Mouse (Mus musculus) splenic B cell, adult 2 months (primary cell): Measurements from ENCODE around the gene Atp2a1.

Experiments used
- DNase-seq: peaks from one replicate; pipeline ENCODE4 v3.0.0-alpha.2; 2011; ENCODE audit warnings: low read depth, low spot score
- H3K27me3 ChIP-seq: 2 replicates; pipeline ENCODE4 v1.6.1; 2012; ENCODE audit warnings: mild to moderate bottlenecking, low read length, moderate library complexity, mixed read lengths; ENCODE audit not compliant: control insufficient read depth, poor library complexity, insufficient read depth, severe bottlenecking
- H3K36me3 ChIP-seq: 2 replicates; pipeline ENCODE4 v1.6.1; 2012; ENCODE audit warnings: mild to moderate bottlenecking, low read length, moderate library complexity, mixed read lengths; ENCODE audit not compliant: control insufficient read depth, poor library complexity, insufficient read depth, severe bottlenecking

Atp2a1 gene

DNA sequence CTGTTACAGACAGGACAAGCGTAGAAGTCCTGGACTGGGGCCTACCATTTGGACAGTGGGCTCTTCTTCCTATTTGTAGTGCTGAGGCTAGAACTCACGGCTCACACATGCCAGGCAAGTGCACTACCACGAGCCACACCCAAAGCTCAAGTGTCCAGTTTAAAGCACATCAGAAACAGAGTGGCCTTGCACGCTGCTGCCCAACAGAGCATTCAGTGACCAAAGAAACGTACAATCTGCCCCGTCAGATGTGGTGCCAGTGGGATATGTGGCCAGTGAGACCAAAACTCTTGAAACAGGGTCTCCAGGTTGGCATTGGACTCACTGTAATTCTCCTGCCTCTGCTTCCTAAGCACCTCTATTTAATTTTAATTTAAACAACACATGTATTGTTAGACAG lies 12.3 kb downstream of the Atp2a1 start:
- Histone ChIP-seq H3K27me3 (no peaks in the 10 kb centered on the region), H3K36me3 (peaks cover 2% of the 10 kb centered on the region; the same call in 1 of the 2 replicates)
- DNase-seq = no peak

DNA sequence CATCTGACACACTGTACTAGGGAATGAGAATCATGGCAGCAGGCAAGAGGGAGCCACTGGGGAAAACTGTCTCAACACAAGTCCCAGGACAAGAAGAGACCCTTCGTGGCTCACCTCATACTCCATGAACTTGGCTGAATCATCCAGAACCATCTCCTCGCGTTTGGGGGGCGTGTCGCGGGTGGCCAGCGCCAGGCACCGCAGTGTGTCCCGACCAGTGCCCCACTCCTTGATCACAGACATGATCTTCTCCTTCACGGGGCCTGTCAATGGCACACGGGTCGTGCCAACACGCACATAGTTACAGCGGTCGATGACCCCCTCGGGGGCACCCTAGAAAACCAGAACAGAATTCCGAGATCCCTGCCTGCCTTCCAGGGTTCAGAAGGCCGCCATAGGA lies 12.9 kb downstream of the Atp2a1 start:
- no peaks in the 10 kb centered on the region for H3K27me3 ChIP-seq
- H3K36me3 ChIP-seq = peaks cover 8% of the 10 kb centered on the region
- DNase-seq = no peak

DNA sequence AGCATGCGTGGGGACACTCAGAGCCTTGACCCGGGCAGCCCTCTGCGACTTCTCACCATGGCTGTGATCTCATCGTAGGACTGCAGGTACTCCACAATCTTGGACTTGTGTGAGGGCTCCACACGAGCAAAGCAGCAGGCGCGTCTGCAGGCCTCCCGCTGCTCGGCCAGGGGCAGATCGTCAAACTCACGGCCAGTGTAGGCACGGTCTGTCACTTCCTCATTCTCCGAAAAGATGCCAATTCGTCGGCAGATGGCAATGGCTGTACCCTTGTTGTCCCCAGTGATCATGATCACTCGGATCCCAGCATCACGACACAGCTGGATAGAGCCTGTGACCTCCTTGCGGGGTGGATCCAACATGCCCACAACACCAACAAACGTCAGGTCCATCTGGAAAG lies 14.4 kb downstream of the Atp2a1 start:
- Histone ChIP-seq H3K36me3 (peaks cover 13% of the 10 kb centered on the region), H3K27me3 (no peaks in the 10 kb centered on the region)
- no peak for DNase-seq

DNA sequence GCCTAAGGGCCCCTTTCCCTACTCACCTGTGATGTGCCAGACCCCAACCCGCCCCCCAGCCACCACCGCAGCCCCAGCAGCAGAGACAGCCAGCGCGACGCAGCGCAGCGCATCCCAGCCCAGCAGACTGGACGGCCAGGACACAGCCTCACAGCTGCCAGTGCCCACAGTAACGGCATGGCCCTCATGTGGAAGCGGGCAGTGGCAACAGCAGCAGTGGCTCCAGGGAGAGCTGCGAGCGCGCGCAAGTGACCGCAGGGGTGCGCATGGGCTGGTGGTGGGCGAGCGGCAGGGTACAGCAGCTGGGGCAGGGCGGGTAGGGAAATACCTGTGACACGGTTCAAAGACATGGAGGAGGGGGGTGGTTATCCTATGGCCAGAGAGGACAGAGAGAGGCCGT lies 16.7 kb downstream of the Atp2a1 start:
- peaks cover 18% of the 10 kb centered on the region for H3K36me3 ChIP-seq

DNA sequence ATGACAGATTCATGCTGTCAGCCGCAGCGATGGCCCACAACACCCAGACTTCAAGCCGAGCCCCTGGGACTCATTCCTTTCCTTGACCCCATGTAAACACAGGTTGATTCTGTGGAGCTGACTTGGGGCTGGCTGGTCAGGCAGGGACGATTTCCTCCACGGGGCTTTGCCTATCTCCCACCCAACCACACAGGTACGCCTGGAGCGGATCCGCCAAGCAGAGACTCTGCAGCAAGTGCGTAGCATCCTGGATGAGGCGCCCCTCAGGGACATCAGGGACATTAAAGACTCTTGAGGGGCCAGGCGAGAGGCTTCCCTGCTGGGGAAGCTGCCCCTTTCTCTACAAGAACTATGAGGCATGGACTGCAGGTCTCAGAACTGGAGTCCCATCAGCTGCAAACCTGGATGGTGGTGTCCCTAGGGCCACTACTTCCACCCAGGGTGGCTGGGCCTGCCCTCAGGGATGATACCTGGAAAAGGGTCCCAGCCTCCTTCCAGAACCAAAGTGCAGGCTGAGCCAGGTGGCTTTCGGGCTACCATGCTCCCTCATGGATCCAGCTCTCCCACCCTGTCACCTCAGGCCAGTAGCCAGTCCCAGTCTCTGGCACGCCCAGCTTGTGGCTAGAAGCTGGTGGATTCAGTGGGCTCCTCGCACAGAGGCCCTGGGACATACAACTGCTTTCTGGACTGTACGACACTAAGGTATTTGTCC lies 17.6 kb downstream of the Atp2a1 start:
- H3K36me3 ChIP-seq = peaks cover 20% of the 10 kb centered on the region
- H3K27me3 ChIP-seq = no peaks in the 10 kb centered on the region
- no peak for DNase-seq

More for the DNA sequence above, 16.7 kb downstream of the Atp2a1 start:
- no peak for DNase-seq
- no peaks in the 10 kb centered on the region for H3K27me3 ChIP-seq

DNA sequence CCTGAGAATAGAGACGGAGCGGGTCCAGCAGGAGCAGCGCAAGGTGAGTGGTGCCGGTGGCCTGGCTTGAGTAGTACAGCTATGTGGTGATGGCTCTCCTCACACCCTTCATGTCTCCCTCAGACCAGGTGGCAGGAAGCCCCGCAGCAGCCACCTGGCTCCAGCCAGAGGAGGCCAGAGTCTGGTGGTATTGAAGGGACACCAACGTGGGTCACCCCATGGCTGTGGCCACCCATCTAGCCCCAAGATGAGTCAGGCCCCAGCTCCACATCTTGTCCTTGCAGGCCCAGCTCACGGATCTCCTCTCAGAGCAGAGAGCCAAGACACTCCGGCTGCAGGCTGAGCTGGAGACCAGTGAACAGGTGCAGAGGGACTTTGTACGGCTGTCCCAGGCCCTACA lies 18.4 kb downstream of the Atp2a1 start:
- H3K36me3 ChIP-seq = peaks cover 22% of the 10 kb centered on the region
- no peaks in the 10 kb centered on the region for H3K27me3 ChIP-seq
- DNase-seq = no peak

DNA sequence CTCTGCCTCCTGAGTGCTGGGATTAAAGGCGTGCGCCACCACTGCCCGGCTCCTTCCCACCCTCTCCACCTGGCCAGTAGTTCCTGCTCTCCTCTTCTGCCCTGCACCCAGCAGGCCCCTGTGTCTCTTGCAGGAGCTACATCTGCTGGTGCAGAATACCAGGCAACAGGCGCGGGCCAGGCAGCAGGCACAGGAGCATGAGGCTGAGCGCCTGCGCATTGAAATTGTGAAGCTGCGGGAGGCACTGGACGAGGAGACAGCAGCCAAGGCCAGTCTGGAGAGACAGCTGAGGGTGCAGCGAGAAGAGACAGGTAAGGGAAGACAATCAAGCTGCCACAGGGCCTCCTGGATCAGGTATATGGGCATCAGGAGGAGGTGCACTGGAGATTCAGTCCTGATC lies 18.9 kb downstream of the Atp2a1 start:
- H3K36me3 ChIP-seq = peaks cover 25% of the 10 kb centered on the region
- no peak for DNase-seq
- H3K27me3 ChIP-seq = no peaks in the 10 kb centered on the region

DNA sequence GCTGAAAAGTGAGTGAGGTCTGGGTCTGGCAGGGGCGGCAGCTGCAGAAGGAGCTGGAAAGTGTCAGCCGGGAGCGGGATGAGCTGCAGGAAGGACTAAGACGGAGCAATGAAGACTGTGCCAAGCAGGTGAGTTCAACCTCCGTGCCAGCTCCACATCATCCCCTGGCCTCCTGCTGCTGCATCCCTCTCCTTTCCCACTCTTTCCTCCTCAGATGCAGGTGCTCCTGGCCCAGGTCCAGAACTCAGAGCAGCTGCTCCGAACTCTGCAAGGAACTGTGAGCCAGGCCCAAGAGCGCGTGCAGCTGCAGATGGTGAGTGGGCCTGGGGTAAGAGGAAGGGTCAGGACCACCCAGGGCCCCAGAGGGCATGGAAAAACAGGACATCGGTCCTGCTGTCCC lies 22.8 kb downstream of the Atp2a1 start:
- no peak for DNase-seq
- Histone ChIP-seq H3K36me3 (peaks cover 27% of the 10 kb centered on the region), H3K27me3 (no peaks in the 10 kb centered on the region)

DNA sequence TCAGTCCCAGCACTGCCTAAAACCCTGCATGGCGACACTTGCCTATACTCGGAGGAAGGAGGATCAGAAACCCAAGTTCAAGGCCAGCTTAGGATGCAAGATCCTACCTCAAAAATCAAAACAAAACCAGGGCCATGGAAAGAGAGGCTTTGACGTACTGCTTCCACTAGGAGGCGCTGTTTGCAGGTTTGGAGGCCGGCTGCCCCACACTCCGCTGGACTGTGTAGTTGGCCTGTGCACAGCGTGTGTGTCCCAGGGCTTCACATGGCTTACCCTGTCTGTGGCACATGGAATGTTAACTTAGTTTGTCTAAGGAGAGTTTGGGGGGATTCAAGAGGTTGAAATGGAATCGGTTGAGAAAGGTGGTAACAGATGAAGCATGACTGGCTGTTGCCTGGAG lies 26.1 kb downstream of the Atp2a1 start:
- H3K27me3 ChIP-seq = no peaks in the 10 kb centered on the region
- H3K36me3 ChIP-seq = peaks cover 24% of the 10 kb centered on the region
- DNase-seq = peak; percentile 82

DNA sequence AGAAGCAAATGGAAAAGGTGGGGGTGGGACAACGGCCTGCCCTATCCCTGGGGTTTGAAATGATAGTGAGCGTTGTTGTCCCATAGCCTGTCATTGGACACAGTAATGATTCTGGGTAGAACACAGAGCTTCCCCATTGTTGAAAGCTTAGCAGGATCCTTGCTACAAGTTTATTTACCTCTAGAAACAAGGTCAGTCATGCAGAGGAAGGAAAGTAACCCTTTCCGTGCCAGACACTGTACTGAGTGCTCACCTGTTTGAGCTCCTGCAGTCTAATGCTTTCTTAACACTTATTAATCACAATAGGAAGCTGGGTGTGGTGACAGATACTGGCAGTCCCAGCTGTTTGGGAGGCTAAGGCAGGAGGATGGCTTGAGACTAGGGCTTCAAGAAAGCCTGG lies 27.1 kb downstream of the Atp2a1 start:
- Histone ChIP-seq H3K27me3 (no peaks in the 10 kb centered on the region), H3K36me3 (peaks cover 22% of the 10 kb centered on the region)
- no peak for DNase-seq

DNA sequence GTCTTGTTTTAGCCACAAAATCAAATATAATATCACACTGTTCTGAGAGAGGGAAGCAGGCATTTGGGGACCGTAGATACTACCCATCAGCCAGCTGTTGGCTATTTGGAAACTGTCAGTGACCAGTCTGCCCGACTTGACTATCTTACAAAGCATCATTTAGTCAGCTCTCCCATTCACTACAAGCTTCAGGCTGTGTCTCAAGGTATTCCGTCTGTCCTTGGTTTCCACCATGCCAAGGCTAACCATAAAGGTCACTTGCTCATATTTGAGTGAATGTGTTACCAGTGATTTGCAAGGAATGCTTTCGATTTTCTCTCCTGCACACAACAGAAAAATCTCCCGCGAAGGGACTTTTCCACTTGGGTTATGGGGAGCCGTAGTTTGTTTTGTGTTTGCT lies 28.2 kb downstream of the Atp2a1 start:
- H3K27me3 ChIP-seq = no peaks in the 10 kb centered on the region
- DNase-seq = no peak
- peaks cover 18% of the 10 kb centered on the region for H3K36me3 ChIP-seq

DNA sequence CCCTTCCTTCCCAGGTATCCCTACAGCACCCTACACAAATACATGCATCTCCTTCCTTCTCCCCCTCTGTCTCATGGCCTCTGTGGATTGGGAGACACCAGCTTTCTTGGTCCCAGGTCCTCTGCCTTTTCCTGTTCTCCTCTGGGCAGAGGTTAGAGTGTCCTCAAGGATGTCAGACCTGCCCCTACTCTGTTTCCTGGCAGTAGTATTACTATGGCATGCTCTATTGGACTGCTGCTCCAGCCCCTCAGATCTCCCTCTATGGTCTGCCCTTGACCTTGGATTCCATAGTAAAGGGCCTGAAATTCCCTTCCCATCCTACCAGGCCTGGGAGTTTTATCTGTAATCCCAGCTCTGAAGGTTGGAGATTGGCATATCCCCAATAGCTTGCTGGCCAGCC lies 32.7 kb downstream of the Atp2a1 start:
- Histone ChIP-seq H3K36me3 (peaks cover 7% of the 10 kb centered on the region; the same call in 1 of the 2 replicates), H3K27me3 (no peaks in the 10 kb centered on the region)
- no peak for DNase-seq

DNA sequence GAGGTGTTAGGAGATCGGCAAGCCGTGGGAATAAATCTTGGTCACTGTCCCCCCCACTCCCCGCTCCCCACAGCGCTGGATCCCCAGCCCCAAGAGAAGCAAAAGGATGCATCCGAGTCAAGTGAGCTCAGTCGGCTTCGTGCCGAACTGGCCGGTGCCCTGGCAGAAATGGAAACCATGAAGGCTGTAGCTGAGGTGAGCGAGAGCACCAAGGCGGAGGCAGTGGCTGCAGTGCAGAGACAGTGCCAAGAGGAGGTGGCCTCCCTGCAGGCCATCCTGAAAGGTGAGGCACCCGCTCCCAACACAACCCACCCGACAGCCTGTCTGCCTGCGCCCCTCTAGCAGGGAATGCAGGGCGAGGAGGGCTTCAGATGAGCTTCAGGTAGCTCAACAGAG lies 33.4 kb downstream of the Atp2a1 start:
- no peak for DNase-seq
- H3K27me3 ChIP-seq = no peaks in the 10 kb centered on the region

DNA sequence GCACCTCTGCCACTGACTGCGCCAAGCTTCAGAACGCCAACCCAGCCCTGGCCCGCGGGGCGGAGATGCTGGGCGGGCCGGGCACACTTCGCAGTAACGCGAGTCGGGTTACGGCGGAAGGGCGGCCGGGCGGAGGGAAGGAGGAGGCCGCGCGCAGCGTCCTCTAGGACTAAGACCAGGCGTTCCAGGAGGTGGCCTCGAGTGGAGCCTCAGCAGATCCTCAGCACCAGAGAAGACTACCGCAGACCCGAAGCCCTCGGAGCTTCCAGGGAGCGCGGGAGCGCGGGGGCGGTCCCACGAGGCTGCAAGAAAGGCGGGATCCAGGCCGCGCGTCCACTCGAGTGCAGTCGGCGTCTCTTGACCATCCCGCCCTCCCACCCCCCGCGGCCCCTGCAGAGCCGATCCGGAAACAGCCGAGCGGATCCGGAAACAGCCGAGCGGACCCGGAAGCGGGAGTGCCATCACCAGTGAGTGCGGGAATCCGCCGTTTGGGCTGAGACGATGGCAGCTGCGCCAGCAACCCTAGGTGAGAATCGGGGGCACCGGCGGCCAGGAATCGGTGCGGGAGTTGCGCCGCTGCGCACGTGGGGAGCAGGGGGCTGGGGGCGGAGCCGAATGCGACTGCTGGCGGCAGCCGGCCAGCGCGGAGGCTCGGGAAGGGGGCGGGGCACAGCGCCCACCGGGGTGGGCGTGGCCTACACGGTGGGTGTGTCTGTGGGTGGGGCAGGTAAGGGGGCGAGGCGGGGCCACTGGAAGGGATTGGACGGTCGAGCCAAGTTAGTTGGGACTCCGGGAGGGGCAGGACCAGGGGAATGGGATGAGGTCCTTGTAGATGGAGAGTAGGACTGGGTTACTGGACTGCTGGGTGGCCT lies 34.0 kb downstream of the Atp2a1 start, which contains the start of gene Rabep2:
Gene Rabep2 (plus strand): TSS at position 129 of the 872 bp plus-strand sequence.
- H3K27me3 ChIP-seq = no peaks in the 10 kb centered on the region
- H3K36me3 ChIP-seq = peaks cover 3% of the 10 kb centered on the region; the same call in 1 of the 2 replicates
- peak; percentile 88 for DNase-seq

More for the DNA sequence above, 33.4 kb downstream of the Atp2a1 start:
- H3K36me3 ChIP-seq = peaks cover 3% of the 10 kb centered on the region; the same call in 1 of the 2 replicates

DNA sequence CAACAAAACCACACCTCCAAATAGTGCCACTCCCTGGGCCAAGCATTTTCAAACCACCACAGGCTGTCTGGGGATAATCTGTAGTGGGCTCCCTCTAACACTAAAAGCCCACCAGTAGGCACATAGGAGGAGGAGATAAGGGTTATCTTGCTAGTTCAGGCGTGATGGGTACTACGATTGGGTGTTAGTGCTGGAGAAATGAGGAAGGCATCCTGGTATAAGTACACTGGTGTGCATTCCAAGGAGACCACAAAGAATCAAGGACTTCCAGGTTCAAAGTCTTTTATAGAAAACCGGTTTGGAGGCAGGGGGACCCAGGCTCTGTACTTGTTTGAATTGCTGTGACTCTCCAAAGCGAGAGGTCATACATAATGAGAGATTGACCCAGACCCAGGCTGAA lies 34.8 kb downstream of the Atp2a1 start:
- Histone ChIP-seq H3K27me3 (no peaks in the 10 kb centered on the region), H3K36me3 (peaks cover 3% of the 10 kb centered on the region; the same call in 1 of the 2 replicates)
- no peak for DNase-seq
